In genomic region chr5:142963705-142964494, GRCm38 (mm10) we compare ENCODE assay signal across 9 mouse cellular contexts. TPM values are rescaled to one million over a fixed set of nuclear protein-coding genes. Genes with fewer than 3 reads are reported as not detected.
A peak's percentile ranks its signal among the peaks of the same experiment; 100 is the strongest.
DNase-seq lines count a peak whose midpoint lies in the region; ATAC-seq and TF ChIP-seq lines count a peak whose summit lies in the region.
"Had no signal": no experiment of that assay in that cellular context is flagged by ENCODE, and none has a peak within 500 bp of the region (broad histone marks: within the 10 kb centered on the region; RNA-seq: fewer than 3 reads in every experiment).

No protein-coding gene starts in this region.

- 53% methylated on average over 17 of the region's 17 CpGs for WGBS in heart, embryonic 13.5 days
- WGBS in intestine, postnatal 0 days = 34% methylated on average over 17 of the region's 17 CpGs
- WGBS in midbrain, embryonic 12.5 days = 34% methylated on average over 17 of the region's 17 CpGs

- H3K9ac ChIP-seq in heart, embryonic 13.5 days = peak overlapping the region; percentile 95
- peak overlapping the region; percentile 25; the same call in 1 of the 2 replicates for H3K9ac ChIP-seq in ES-Bruce4 (ENCODE audit: low read depth, poor library complexity, severe bottlenecking)
- peak overlapping the region; percentile 7; the same call in 1 of the 2 replicates for H3K9ac ChIP-seq in intestine, postnatal 0 days (ENCODE audit: low read depth, low read length)
- H3K9ac ChIP-seq in midbrain, embryonic 12.5 days (replicated peaks) = peak overlapping the region; percentile 100

- H3K27ac ChIP-seq in heart, embryonic 13.5 days (replicated peaks) = peak overlapping the region; percentile 88
- peak overlapping the region; percentile 17 for H3K27ac ChIP-seq in ES-Bruce4 (ENCODE audit: insufficient read depth, low read length)
- H3K27ac ChIP-seq in intestine, postnatal 0 days (ENCODE audit: low read depth, low read length) = no peak overlapping the region; the same call in 1 of the 2 replicates
- H3K27ac ChIP-seq in midbrain, embryonic 12.5 days (replicated peaks) = peak overlapping the region; percentile 98

- TF ChIP-seq EP300 in ES-Bruce4 (IDR thresholded peaks at IDR 0.05; ENCODE audit: insufficient read depth, low read depth, low read length) = no peak

- ATAC-seq in heart, embryonic 13.5 days (ENCODE audit: extremely low read depth, insufficient number of reproducible peaks, low FRiP score, low TSS enrichment) = no peak
- no peak for ATAC-seq in intestine, postnatal 0 days
- ATAC-seq in midbrain, embryonic 12.5 days (ENCODE audit: low FRiP score, low read depth) = no peak
- no peak for ATAC-seq in erythroblast, adult 5-6 weeks (replicated peaks; ENCODE audit: low FRiP score, poor library complexity, severe bottlenecking)

- peaks cover 8% of the 10 kb centered on the region; the same call in 1 of the 2 replicates for H3K27me3 ChIP-seq in heart, embryonic 13.5 days (replicated peaks)
- H3K27me3 ChIP-seq in ES-Bruce4 (ENCODE audit: control insufficient read depth, insufficient read depth, low read length, poor library complexity, severe bottlenecking) = no peaks in the 10 kb centered on the region
- H3K27me3 ChIP-seq in intestine, postnatal 0 days (replicated peaks; ENCODE audit: control insufficient read depth, insufficient read depth, low read length) = peaks cover 35% of the 10 kb centered on the region
- peaks cover 9% of the 10 kb centered on the region for H3K27me3 ChIP-seq in midbrain, embryonic 12.5 days

- no peaks in the 10 kb centered on the region for H3K9me3 ChIP-seq in heart, embryonic 13.5 days
- no peaks in the 10 kb centered on the region for H3K9me3 ChIP-seq in ES-Bruce4 (replicated peaks; ENCODE audit: control insufficient read depth, insufficient read depth, low read length, poor library complexity, severe bottlenecking)
- no peaks in the 10 kb centered on the region for H3K9me3 ChIP-seq in intestine, postnatal 0 days (ENCODE audit: control insufficient read depth)
- H3K9me3 ChIP-seq in midbrain, embryonic 12.5 days = no peaks in the 10 kb centered on the region

- H3K36me3 ChIP-seq in heart, embryonic 13.5 days = peaks cover 35% of the 10 kb centered on the region
- peaks cover 3% of the 10 kb centered on the region for H3K36me3 ChIP-seq in ES-Bruce4 (ENCODE audit: control insufficient read depth, insufficient read depth, low read length, poor library complexity, severe bottlenecking)
- H3K36me3 ChIP-seq in intestine, postnatal 0 days (ENCODE audit: control insufficient read depth, insufficient read depth) = no peaks in the 10 kb centered on the region; the same call in 1 of the 2 replicates
- H3K36me3 ChIP-seq in midbrain, embryonic 12.5 days = peaks cover 32% of the 10 kb centered on the region

- H3K4me2 ChIP-seq in heart, embryonic 13.5 days = peak overlapping the region; percentile 81
- H3K4me2 ChIP-seq in intestine, postnatal 0 days (replicated peaks; ENCODE audit: low read depth) = peak overlapping the region; percentile 79
- peak overlapping the region; percentile 96 for H3K4me2 ChIP-seq in midbrain, embryonic 12.5 days (replicated peaks)

- no peak for TF ChIP-seq CTCF in ES-Bruce4 (IDR thresholded peaks at IDR 0.05; ENCODE audit: low read depth, low read length)
- TF ChIP-seq CTCF in intestine, postnatal 0 days (IDR thresholded peaks at IDR 0.05; ENCODE audit: low read depth) = no peak

- DNase-seq in heart, adult 18-20 months = no peak
- peak; percentile 79 for DNase-seq in fibroblast of lung, adult 2 months (ENCODE audit: low read depth)
- DNase-seq in cerebellum, adult 18-20 months = no peak

- peaks cover 45% of the 10 kb centered on the region for H3K4me1 ChIP-seq in heart, embryonic 13.5 days
- H3K4me1 ChIP-seq in ES-Bruce4 (ENCODE audit: control insufficient read depth, insufficient read depth, low read length) = peaks cover 9% of the 10 kb centered on the region
- H3K4me1 ChIP-seq in intestine, postnatal 0 days (replicated peaks; ENCODE audit: control insufficient read depth, insufficient read depth, low read length) = no peaks in the 10 kb centered on the region; the same call in 1 of the 2 replicates
- H3K4me1 ChIP-seq in midbrain, embryonic 12.5 days = peaks cover 44% of the 10 kb centered on the region

- no peak for TF ChIP-seq POLR2A in ES-Bruce4 (IDR thresholded peaks at IDR 0.05; ENCODE audit: insufficient read depth, low read length)

- peak overlapping the region; percentile 70 for H3K4me3 ChIP-seq in heart, embryonic 13.5 days
- peak overlapping the region; percentile 79 for H3K4me3 ChIP-seq in ES-Bruce4 (ENCODE audit: low read depth, low read length)
- H3K4me3 ChIP-seq in intestine, postnatal 0 days (ENCODE audit: low read depth, low read length) = peak overlapping the region; percentile 70
- peak overlapping the region; percentile 100 for H3K4me3 ChIP-seq in midbrain, embryonic 12.5 days
- H3K4me3 ChIP-seq: megakaryocyte, embryonic 14.5 days had no signal

RNA-seq across cellular contexts. Expression of gene Fscn1, which starts 3.8 kb away (rescaled TPM):
- polyA plus RNA-seq in heart, embryonic 13.5 days (2015; fragmentation: Nextera tagmentation; extraction: Ambion mirVana) = 135 and 155 TPM in 2 replicates
- total RNA-seq in heart, adult 18-20 months (2021) = 10 to 100 TPM; 18.2 to 21.6 TPM
- 139 and 155 TPM in 2 replicates for polyA plus RNA-seq in ES-Bruce4 (2011; ENCODE audit: insufficient read depth, insufficient read length, low read depth, missing spikeins)
- polyA plus RNA-seq in intestine, postnatal 0 days (2015; fragmentation: Nextera tagmentation; extraction: Ambion mirVana) = 36.5 and 37.1 TPM in 2 replicates
- polyA plus RNA-seq in midbrain, embryonic 12.5 days (2016; fragmentation: Nextera tagmentation; extraction: Ambion mirVana) = 707 and 742 TPM in 2 replicates
- not detected in 2 replicates for total RNA-seq in erythroblast, adult 5-6 weeks (2015; ENCODE audit: low replicate concordance)
- not detected in 2 replicates for total RNA-seq in erythroblast, adult 5-6 weeks (2017; ENCODE audit: low replicate concordance)

RNA-seq across cellular contexts. Expression of gene Actb, which starts 57.3 kb away (rescaled TPM):
- polyA plus RNA-seq in heart, embryonic 13.5 days (2015; fragmentation: Nextera tagmentation; extraction: Ambion mirVana) = 6,383 and 6,386 TPM in 2 replicates
- total RNA-seq in heart, adult 18-20 months (2021) = 1,000 to 10,000 TPM in 1 of 2 experiments, 100 to 1,000 TPM in 1; 875 to 1,008 TPM
- 3,823 and 4,237 TPM in 2 replicates for polyA plus RNA-seq in ES-Bruce4 (2011; ENCODE audit: insufficient read depth, insufficient read length, low read depth, missing spikeins)
- polyA plus RNA-seq in intestine, postnatal 0 days (2015; fragmentation: Nextera tagmentation; extraction: Ambion mirVana) = 22,808 and 23,070 TPM in 2 replicates
- polyA plus RNA-seq in midbrain, embryonic 12.5 days (2016; fragmentation: Nextera tagmentation; extraction: Ambion mirVana) = 12,547 and 14,098 TPM in 2 replicates
- total RNA-seq in erythroblast, adult 5-6 weeks (2015; ENCODE audit: low replicate concordance) = 4,143 and 4,236 TPM in 2 replicates
- 1,451 and 2,396 TPM in 2 replicates for total RNA-seq in erythroblast, adult 5-6 weeks (2017; ENCODE audit: low replicate concordance)

Comparison
In these comparisons a context has a peak if more than half of its experiments do, and no peak if none do; other contexts are left out.
1. H3K9ac ChIP-seq: peak in every context shown above with its lines; median percentile 100 in midbrain, embryonic 12.5 days; 95 in heart, embryonic 13.5 days; 25 in ES-Bruce4; 7 in intestine, postnatal 0 days.